Mouse (Mus musculus): ENCODE data around the gene Olfr722. TPM values are rescaled to one million over a fixed set of nuclear protein-coding genes. Genes with fewer than 3 reads are reported as not detected.
"Not testable (repeated sequence)": the region's sequence is repeated elsewhere in the genome, so short reads cannot be mapped to it uniquely, and the experiment has no call there.

The Olfr722 gene
- not detected in 2 replicates for polyA plus RNA-seq (2016; fragmentation: Nextera tagmentation; extraction: Ambion mirVana)

- H3K4me3 ChIP-seq: no peak within 1 kb of the TSS
These were observed at the start of gene Olfr722 for GRCm38 (mm10) chr14:49901899-49902298. Gene Olfr722 (minus strand): TSS chr14:49901999.

DNA sequence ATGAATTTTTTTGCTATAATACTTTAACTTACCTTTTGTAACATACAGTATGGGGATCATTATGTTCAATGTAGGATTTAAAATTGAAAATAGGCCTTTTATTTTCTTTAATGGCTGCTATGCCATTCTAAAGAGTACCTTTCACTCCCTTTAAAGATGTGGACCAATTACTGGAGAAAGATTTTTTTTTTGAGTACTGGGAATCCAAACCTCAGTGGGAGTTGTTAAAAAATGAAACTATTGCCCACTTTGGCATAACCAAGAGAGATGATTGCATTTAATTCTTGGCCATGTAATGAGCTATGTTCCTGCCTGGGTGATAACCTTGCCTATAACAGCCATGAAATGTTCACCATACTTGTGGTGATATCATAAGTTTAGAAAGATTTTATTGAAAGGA, 29.9 kb upstream of the Olfr722 start, which contains the start of gene Olfr723:
Gene Olfr723 (minus strand): TSS at position 101 of the 400 bp plus-strand sequence.
- DNase-seq (ENCODE audit: low spot score); H3K4me1 ChIP-seq; H3K36me3 ChIP-seq; H3K27ac ChIP-seq (replicated peaks); H3K27me3 ChIP-seq (ENCODE audit: low read depth, poor library complexity, severe bottlenecking); H3K9me3 ChIP-seq (replicated peaks); H3K4me3 ChIP-seq: not testable (repeated sequence)

More at GRCm38 (mm10) chr14:49901899-49902298, at the start of gene Olfr722:
- DNase-seq (ENCODE audit: low spot score): no peak
- Histone ChIP-seq H3K36me3 (no peaks in the 10 kb centered on the region), H3K27me3 (ENCODE audit: low read depth, poor library complexity, severe bottlenecking) (no peaks in the 10 kb centered on the region), H3K4me1 (no peaks in the 10 kb centered on the region), H3K9me3 (replicated peaks) (no peaks in the 10 kb centered on the region), H3K27ac (replicated peaks) (no peak within 1 kb of the TSS)

GRCm38 (mm10) chr14:49860387-49860786, 41.4 kb downstream of the Olfr722 start:
- no peak for DNase-seq (ENCODE audit: low spot score)
- Histone ChIP-seq H3K9me3 (replicated peaks) (no peaks in the 10 kb centered on the region), H3K27me3 (ENCODE audit: low read depth, poor library complexity, severe bottlenecking) (no peaks in the 10 kb centered on the region), H3K4me3 (no peak overlapping the region), H3K27ac (replicated peaks) (no peak overlapping the region), H3K4me1 (no peaks in the 10 kb centered on the region), H3K36me3 (no peaks in the 10 kb centered on the region)

Other genes with a start within 250 kb of the Olfr722 start
- 57.4 and 63.5 TPM in 2 replicates for gene Armh4, start 118.6 kb downstream of the Olfr722 start, polyA plus RNA-seq (2016; fragmentation: Nextera tagmentation; extraction: Ambion mirVana)
- not detected in 2 replicates for gene Olfr723, start 29.8 kb upstream of the Olfr722 start, polyA plus RNA-seq (2016; fragmentation: Nextera tagmentation; extraction: Ambion mirVana)
- not detected in 2 replicates for gene Olfr724, start 61.3 kb upstream of the Olfr722 start, polyA plus RNA-seq (2016; fragmentation: Nextera tagmentation; extraction: Ambion mirVana)
- gene Olfr725, start 138.4 kb upstream of the Olfr722 start, polyA plus RNA-seq (2016; fragmentation: Nextera tagmentation; extraction: Ambion mirVana): not detected in 2 replicates
- not detected in 2 replicates for gene Olfr726, start 189.0 kb upstream of the Olfr722 start, polyA plus RNA-seq (2016; fragmentation: Nextera tagmentation; extraction: Ambion mirVana)
- not detected in 2 replicates for gene Olfr727, start 221.2 kb upstream of the Olfr722 start, polyA plus RNA-seq (2016; fragmentation: Nextera tagmentation; extraction: Ambion mirVana)
- gene Olfr728, start 240.7 kb upstream of the Olfr722 start, polyA plus RNA-seq (2016; fragmentation: Nextera tagmentation; extraction: Ambion mirVana): not detected in 2 replicates